Mouse (Mus musculus): ENCODE measurements around the gene Itga8. TPM values are rescaled to one million over a fixed set of nuclear protein-coding genes. Genes with fewer than 3 reads are reported as not detected.

Gene Itga8
- polyA plus RNA-seq, 1 experiment, result not detected

DNA sequence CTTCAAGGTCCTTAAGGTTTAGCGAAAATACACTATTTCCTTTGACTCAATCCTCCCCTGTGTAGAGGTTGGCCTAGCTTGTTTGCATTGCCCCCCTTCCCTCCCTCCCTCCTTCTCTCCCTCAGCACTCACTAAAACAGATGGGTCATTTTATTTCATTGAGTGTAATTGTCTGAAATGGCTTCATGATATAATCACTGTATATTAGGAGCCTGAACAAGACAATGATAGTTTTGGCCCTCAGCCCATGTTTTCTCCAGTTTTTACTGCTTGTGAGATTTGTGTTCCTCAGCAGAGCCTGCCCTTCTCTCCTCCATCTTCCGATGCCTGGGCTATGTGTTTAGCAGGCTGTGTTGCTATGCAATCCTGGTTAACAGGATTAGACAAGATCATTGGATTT, 80.1 kb downstream of the Itga8 start:
- Histone ChIP-seq H3K4me3 (ENCODE audit: insufficient read depth, low read depth, low read length) (no peak overlapping the region), H3K4me1 (ENCODE audit: control insufficient read depth, insufficient read depth, low read length) (no peaks in the 10 kb centered on the region), H3K27ac (ENCODE audit: insufficient read depth, low read depth, low read length) (no peak overlapping the region)
- TF ChIP-seq CTCF (IDR thresholded peaks at IDR 0.05; ENCODE audit: insufficient read depth, low read depth, low read length) (no peak), POLR2A (IDR thresholded peaks at IDR 0.05; ENCODE audit: insufficient read depth, low read depth, low read length) (no peak)
- 44% methylated on average over 2 of the region's 2 CpGs for WGBS

DNA sequence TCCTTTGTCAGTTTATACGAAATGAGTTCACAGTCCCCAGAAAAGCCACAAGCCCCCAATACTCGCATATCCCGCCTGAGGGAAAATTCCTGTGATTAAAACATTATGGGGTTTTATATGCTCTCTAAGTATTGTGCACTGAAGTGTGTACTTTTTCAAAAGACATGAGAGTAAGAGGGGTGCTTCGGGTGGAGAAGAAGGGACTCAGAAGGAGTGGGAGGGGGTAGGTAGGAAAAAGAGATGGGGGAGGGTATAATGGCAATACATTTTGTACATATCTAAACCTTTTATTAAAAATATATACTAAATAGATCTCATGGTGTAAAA, 88.3 kb downstream of the Itga8 start:
- no peak overlapping the region for H3K27ac ChIP-seq (ENCODE audit: insufficient read depth, low read depth, low read length)
- WGBS, result 57% methylated on average over 4 of the region's 4 CpGs
- TF ChIP-seq CTCF (IDR thresholded peaks at IDR 0.05; ENCODE audit: insufficient read depth, low read depth, low read length), result no peak
- no peak for TF ChIP-seq POLR2A (IDR thresholded peaks at IDR 0.05; ENCODE audit: insufficient read depth, low read depth, low read length)

DNA sequence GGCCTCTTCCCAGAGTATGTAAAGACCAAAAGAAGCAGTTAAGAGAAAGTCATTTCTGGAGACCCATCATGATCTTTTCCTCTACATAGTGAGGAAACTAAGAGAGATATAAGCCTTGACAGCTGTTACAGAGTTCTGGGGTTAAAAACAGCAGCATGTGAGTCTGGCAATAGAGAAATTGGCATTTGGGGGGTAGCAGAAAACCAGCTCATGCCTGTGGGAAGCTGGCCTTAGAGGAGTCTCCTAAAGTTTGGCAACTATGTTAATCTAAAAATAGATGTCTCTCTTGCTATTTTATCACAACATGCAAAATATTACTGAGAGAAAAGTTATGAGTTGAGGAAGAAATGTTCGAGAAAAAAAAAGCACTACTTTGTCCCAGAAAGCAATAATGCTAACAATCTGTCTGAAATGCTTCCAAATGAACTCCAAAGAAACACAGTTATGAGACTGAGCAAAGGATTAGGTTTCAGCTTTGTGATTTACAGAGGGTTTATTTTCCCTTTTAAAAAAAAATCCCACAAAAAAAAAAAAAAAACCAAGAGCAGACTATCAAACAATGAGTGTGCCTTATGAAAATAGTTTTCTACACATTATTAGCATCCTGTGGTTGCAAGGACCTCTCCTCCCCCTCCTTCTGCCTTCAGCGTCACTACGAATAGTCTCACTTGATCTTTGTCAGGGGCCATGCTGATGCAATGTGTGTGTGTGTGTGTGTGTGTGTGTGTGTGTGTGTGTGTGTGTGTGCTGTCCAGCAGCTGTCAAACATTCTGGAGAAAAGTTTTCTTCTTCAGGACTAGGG, 88.9 kb downstream of the Itga8 start:
- H3K27ac ChIP-seq (ENCODE audit: insufficient read depth, low read depth, low read length), result no peak overlapping the region
- no peak overlapping the region for H3K4me3 ChIP-seq (ENCODE audit: insufficient read depth, low read depth, low read length)
- WGBS, result 53% methylated on average over 3 of the region's 3 CpGs
- TF ChIP-seq CTCF (IDR thresholded peaks at IDR 0.05; ENCODE audit: insufficient read depth, low read depth, low read length) (no peak), POLR2A (IDR thresholded peaks at IDR 0.05; ENCODE audit: insufficient read depth, low read depth, low read length) (no peak)
- no peaks in the 10 kb centered on the region for H3K4me1 ChIP-seq (ENCODE audit: control insufficient read depth, insufficient read depth, low read length)

More for the DNA sequence above, 88.3 kb downstream of the Itga8 start:
- Histone ChIP-seq H3K4me3 (ENCODE audit: insufficient read depth, low read depth, low read length) (no peak overlapping the region), H3K4me1 (ENCODE audit: control insufficient read depth, insufficient read depth, low read length) (no peaks in the 10 kb centered on the region)

DNA sequence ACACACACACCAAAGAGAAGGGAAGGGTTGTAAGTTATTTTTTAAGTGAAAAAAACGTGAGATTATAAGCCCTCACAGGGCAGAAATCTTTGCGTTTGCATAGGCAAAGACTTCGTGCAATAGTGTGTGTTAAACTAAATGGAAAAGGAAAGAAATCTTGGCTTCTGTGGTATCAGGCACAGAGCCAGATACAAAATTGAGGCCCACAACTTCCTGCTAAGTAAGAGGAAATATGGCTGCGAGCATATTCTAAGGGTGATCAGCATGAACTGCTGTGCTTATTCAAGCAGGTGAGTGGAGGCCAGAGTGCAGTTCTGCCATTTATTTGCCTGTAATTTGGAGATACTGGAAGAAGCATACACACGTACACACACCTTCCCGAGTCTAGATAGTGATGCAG, 93.6 kb downstream of the Itga8 start:
- no peak for TF ChIP-seq POLR2A (IDR thresholded peaks at IDR 0.05; ENCODE audit: insufficient read depth, low read depth, low read length)
- TF ChIP-seq CTCF (IDR thresholded peaks at IDR 0.05; ENCODE audit: insufficient read depth, low read depth, low read length), result no peak
- WGBS, result 74% methylated on average over 6 of the region's 6 CpGs
- Histone ChIP-seq H3K27ac (ENCODE audit: insufficient read depth, low read depth, low read length) (no peak overlapping the region), H3K4me1 (ENCODE audit: control insufficient read depth, insufficient read depth, low read length) (no peaks in the 10 kb centered on the region), H3K4me3 (ENCODE audit: insufficient read depth, low read depth, low read length) (no peak overlapping the region)

DNA sequence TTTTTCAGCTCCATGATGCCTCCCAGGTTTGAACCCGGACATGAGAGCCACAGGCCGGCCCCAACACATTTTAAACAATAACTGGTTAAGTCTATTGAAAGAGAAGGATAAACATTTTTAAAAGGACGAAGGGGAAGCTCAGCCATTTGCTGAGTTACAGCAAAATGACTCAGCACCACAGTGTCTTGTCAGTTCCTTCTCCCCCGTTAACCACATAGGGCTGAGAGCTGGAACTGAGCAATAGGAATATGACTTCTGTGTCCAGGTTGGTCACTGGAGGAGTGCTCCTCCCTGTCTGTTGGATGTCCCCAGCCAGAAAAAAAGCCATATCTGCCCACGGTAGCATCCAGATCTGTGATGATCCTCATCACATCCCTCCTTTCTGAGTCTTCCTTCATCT, 95.4 kb downstream of the Itga8 start:
- no peak for TF ChIP-seq POLR2A (IDR thresholded peaks at IDR 0.05; ENCODE audit: insufficient read depth, low read depth, low read length)
- TF ChIP-seq CTCF (IDR thresholded peaks at IDR 0.05; ENCODE audit: insufficient read depth, low read depth, low read length), result no peak
- Histone ChIP-seq H3K4me1 (ENCODE audit: control insufficient read depth, insufficient read depth, low read length) (no peaks in the 10 kb centered on the region), H3K4me3 (ENCODE audit: insufficient read depth, low read depth, low read length) (no peak overlapping the region), H3K27ac (ENCODE audit: insufficient read depth, low read depth, low read length) (no peak overlapping the region)
- WGBS, result 66% methylated on average over 5 of the region's 5 CpGs

DNA sequence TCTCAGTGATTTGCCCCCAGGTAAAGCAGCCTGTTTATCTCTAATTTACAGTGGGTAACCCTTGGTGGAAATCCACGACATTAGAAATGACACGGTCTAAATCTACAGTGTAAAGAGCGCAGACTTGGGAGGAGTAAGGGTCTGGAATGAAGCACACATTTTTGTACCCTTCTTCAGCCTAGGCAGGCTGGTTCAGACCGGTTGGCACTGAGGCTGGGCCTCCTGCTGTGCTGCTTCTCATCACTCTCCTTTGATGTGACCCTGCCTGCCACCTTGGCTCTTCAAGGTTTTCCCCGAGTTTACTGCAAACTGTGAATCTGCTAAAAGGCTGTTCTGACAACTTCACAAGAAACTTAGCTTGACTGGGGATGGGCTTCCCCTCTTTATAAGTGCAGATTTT, 95.8 kb downstream of the Itga8 start:
- TF ChIP-seq POLR2A (IDR thresholded peaks at IDR 0.05; ENCODE audit: insufficient read depth, low read depth, low read length) (no peak), CTCF (IDR thresholded peaks at IDR 0.05; ENCODE audit: insufficient read depth, low read depth, low read length) (no peak)
- H3K4me3 ChIP-seq (ENCODE audit: insufficient read depth, low read depth, low read length), result no peak overlapping the region
- 62% methylated on average over 5 of the region's 5 CpGs for WGBS

DNA sequence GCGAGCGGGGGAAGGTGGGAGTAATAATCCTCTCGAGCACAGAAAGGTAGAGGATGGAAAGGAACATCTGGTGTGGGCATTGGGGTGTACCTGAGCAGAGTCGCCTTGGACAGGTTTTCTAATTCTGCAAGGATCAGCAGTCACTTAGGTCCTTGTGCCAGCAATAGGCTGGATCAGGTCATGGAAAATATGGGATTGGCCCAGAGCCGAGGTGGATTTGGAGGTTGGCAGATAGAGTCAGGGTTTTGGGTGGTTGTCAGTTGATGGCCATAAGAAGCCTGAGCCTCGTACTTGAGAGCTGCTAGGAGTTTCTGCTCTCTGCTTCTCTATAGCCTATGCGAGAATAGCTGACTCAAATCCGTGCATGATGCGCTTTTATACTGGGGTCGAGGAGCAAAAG, 98.5 kb downstream of the Itga8 start:
- Histone ChIP-seq H3K4me1 (ENCODE audit: control insufficient read depth, insufficient read depth, low read length) (no peaks in the 10 kb centered on the region), H3K4me3 (ENCODE audit: insufficient read depth, low read depth, low read length) (no peak overlapping the region), H3K27ac (ENCODE audit: insufficient read depth, low read depth, low read length) (no peak overlapping the region)
- no peak for TF ChIP-seq CTCF (IDR thresholded peaks at IDR 0.05; ENCODE audit: insufficient read depth, low read depth, low read length)
- no peak for TF ChIP-seq POLR2A (IDR thresholded peaks at IDR 0.05; ENCODE audit: insufficient read depth, low read depth, low read length)
- WGBS, result 92% methylated on average over 10 of the region's 10 CpGs

More for the DNA sequence above, 95.8 kb downstream of the Itga8 start:
- Histone ChIP-seq H3K4me1 (ENCODE audit: control insufficient read depth, insufficient read depth, low read length) (no peaks in the 10 kb centered on the region), H3K27ac (ENCODE audit: insufficient read depth, low read depth, low read length) (no peak overlapping the region)

DNA sequence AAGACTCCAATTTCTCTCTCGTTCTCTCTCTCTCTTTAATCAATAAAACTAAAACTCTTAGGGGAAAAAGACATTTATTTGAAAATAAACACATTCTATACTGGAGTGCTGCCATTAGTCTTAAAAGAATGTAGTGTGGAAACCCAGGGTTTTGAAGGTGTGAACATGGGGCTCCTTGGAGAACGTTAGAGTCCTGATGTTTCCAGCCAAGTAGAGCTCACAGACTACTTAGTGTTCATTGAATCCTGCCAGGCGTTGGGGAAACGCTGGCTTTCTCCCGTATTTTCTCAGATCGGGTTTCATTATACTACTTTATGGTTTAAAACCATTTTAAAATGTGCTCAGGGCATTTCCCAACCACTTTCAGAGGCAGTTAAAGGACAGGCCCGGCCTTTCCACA, 103.0 kb downstream of the Itga8 start:
- H3K27ac ChIP-seq (ENCODE audit: insufficient read depth, low read depth, low read length), result no peak overlapping the region
- TF ChIP-seq POLR2A (IDR thresholded peaks at IDR 0.05; ENCODE audit: insufficient read depth, low read depth, low read length), result no peak
- TF ChIP-seq CTCF (IDR thresholded peaks at IDR 0.05; ENCODE audit: insufficient read depth, low read depth, low read length), result no peak
- H3K4me3 ChIP-seq (ENCODE audit: insufficient read depth, low read depth, low read length), result no peak overlapping the region
- no peaks in the 10 kb centered on the region for H3K4me1 ChIP-seq (ENCODE audit: control insufficient read depth, insufficient read depth, low read length)
- 74% methylated on average over 7 of the region's 7 CpGs for WGBS

DNA sequence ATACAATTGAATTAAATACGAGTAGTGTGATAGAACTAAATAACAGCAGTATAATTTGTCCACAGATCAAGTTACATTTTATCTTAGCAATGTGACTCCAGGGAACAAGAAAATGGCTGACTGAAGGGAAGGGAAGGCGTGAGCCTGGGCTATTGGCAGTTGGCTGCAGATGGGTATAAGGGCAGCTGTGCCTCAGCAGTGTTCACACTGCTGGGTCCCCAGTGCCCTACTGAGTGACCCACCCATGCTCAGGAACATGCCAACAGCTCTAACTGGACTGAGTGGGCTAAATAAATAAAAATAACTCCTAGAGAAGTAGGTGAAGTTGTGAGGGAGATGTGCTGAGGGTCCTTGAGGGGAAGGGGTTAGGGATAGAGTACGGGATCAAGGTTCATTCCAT, 103.5 kb downstream of the Itga8 start:
- Histone ChIP-seq H3K4me1 (ENCODE audit: control insufficient read depth, insufficient read depth, low read length) (no peaks in the 10 kb centered on the region), H3K27ac (ENCODE audit: insufficient read depth, low read depth, low read length) (no peak overlapping the region), H3K4me3 (ENCODE audit: insufficient read depth, low read depth, low read length) (no peak overlapping the region)
- TF ChIP-seq POLR2A (IDR thresholded peaks at IDR 0.05; ENCODE audit: insufficient read depth, low read depth, low read length) (no peak), CTCF (IDR thresholded peaks at IDR 0.05; ENCODE audit: insufficient read depth, low read depth, low read length) (no peak)
- 95% methylated on average over 3 of the region's 3 CpGs for WGBS
